Mouse (Mus musculus): ENCODE measurements around the gene Rpl28. TPM values are rescaled to one million over a fixed set of nuclear protein-coding genes. Genes with fewer than 3 reads are reported as not detected.
"Not testable (repeated sequence)": the region's sequence is repeated elsewhere in the genome, so short reads cannot be mapped to it uniquely, and the experiment has no call there.

Gene Rpl28
- polyA plus RNA-seq, 1 experiment from 2014 or later, result 245 TPM

DNA sequence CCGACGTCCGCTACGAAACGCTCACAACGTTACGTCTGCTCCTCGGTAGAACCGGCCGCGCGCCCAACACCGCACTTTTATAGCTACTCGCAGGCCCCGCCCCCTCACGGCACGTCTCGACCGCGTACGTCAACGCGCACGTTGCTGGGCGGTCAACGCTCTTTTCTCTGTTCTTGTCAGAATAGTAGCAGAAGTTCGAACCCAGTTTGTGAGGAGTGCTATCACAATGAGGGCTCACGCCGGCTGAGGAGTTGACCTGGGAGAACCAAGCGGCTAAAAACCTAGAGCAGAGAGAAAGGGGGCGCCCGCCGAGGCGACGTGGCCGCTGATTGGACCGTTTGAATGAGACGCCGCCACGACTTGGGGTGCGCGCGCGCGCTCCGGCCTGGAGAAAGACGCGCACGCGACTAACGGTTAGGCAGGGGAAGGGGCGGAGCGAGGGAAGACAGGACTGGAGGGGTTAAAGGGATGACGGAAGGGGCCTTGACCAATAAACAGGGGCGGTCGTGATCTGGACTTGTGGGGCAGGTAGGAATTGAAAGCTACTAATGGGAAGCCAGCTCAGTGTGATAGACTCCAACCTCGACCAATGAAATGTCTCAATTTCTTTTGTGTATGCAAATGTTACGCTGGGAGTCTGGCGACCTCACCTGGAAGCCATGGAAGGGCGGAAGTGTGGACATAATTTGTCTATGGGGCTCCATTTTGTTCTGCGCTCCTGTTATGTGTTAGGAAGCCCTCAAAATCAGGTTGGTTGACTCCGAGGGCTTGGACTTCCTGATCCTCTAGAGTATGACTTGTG, 19.8 kb downstream of the Rpl28 start, which contains the start of gene Ube2s:
Gene Ube2s (minus strand): TSS at position 288 of the 802 bp plus-strand sequence.
- Histone ChIP-seq H3K27ac (replicated peaks) (peak within 1 kb of the TSS; percentile 97), H3K9ac (peak within 1 kb of the TSS; percentile 99), H3K4me3 (peak within 1 kb of the TSS; percentile 95), H3K27me3 (replicated peaks) (no peaks in the 10 kb centered on the region), H3K36me3 (peaks cover 35% of the 10 kb centered on the region), H3K9me3 (no peaks in the 10 kb centered on the region), H3K4me1 (peaks cover 36% of the 10 kb centered on the region), H3K4me2 (peak within 1 kb of the TSS; percentile 89)
- WGBS, result under 1% methylated on average over 62 of the region's 62 CpGs
- ATAC-seq (ENCODE audit: extremely low read depth, insufficient number of reproducible peaks, low FRiP score, low TSS enrichment), result peak; percentile 97

DNA sequence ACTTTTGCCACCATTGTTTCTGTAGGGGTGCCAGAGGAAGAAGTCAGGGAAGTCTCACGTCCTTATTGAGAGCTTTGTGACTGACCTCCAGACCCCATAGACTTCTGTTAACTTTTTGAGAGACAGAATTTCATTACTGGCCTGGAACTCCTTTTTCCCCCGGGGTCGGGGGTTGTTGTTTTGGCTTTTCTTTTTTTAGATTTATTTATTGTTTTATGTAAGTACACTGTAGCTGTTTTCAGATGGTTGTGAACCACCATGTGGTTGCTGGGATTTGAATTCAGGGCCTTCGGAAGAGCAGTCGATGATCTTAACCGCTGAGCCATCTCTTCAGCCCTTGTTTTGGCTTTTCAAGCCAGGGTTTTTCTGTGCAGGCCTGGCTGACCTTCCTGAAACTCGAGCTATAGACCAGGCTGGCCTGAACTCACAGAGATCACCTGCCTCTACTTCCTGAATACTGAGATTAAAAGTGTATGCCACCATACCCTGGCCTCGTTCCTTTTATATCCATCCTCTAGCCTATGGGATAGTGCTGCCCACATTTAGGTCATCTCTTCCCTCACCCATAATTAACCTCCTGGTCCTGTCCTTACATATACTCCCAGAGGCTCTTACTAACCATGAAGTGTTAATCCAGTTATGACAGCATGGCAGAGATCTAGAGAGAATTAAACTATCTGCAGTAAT, 20.6 kb downstream of the Rpl28 start:
- no peaks in the 10 kb centered on the region for H3K9me3 ChIP-seq
- peaks cover 34% of the 10 kb centered on the region for H3K4me1 ChIP-seq
- H3K36me3 ChIP-seq, result peaks cover 30% of the 10 kb centered on the region
- peak overlapping the region; percentile 95 for H3K4me3 ChIP-seq
- no peaks in the 10 kb centered on the region for H3K27me3 ChIP-seq (replicated peaks)
- 19% methylated on average over 8 of the region's 8 CpGs for WGBS
- peak overlapping the region; percentile 79 for H3K9ac ChIP-seq
- peak overlapping the region; percentile 89 for H3K4me2 ChIP-seq
- no peak for ATAC-seq (ENCODE audit: extremely low read depth, insufficient number of reproducible peaks, low FRiP score, low TSS enrichment)
- H3K27ac ChIP-seq (replicated peaks), result peak overlapping the region; percentile 89

DNA sequence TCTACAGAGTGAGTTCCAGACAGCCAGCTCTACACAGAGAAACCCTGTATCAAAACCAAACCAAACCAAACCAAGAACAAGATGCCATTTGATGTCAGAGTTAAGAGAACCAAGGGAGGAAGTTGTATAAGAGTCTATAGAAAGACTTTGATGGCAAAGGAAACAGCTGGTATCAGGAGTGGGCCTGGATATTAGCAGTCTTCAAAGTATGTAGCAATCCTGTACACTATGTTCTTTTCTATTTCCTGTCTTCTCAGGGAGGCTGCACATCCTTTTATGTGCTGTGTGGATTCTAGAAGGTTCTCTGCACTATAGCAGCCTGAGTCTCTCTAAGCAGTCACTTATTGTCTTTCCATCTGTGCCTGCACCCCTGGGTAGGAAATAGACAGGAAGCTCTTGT, 23.9 kb downstream of the Rpl28 start:
- no peak overlapping the region for H3K4me2 ChIP-seq
- no peaks in the 10 kb centered on the region for H3K36me3 ChIP-seq
- no peak overlapping the region for H3K9ac ChIP-seq
- H3K27me3 ChIP-seq (replicated peaks), result no peaks in the 10 kb centered on the region
- H3K27ac ChIP-seq (replicated peaks), result no peak overlapping the region
- no peaks in the 10 kb centered on the region for H3K9me3 ChIP-seq
- H3K4me3 ChIP-seq, result no peak overlapping the region
- peaks cover 7% of the 10 kb centered on the region for H3K4me1 ChIP-seq
- ATAC-seq (ENCODE audit: extremely low read depth, insufficient number of reproducible peaks, low FRiP score, low TSS enrichment), result no peak

DNA sequence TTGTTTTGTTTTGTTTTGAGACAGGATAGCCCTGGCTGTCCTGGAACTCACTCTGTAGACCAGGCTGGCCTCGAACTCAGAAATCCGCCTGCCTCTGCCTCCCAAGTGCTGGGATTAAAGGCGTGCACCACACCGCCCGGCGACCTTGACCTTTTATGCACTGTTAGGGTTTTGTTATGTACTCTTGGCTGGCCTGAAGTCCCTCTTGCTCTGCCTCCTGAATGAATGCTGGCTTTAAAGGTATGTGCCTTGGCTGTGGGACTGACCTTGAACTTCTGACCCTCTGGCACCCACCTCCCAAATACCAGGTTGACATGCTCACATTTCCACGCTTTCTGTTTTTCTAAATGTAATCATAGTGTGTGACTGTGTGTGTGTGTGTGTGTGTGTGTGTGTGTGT, 28.3 kb downstream of the Rpl28 start:
- 87% methylated on average over 7 of the region's 7 CpGs for WGBS
- not testable (repeated sequence) for H3K27ac ChIP-seq (replicated peaks); H3K4me2 ChIP-seq; ATAC-seq (ENCODE audit: extremely low read depth, insufficient number of reproducible peaks, low FRiP score, low TSS enrichment); H3K4me3 ChIP-seq; H3K27me3 ChIP-seq (replicated peaks); H3K9me3 ChIP-seq; H3K36me3 ChIP-seq; H3K9ac ChIP-seq
- peaks cover 15% of the 10 kb centered on the region for H3K4me1 ChIP-seq

DNA sequence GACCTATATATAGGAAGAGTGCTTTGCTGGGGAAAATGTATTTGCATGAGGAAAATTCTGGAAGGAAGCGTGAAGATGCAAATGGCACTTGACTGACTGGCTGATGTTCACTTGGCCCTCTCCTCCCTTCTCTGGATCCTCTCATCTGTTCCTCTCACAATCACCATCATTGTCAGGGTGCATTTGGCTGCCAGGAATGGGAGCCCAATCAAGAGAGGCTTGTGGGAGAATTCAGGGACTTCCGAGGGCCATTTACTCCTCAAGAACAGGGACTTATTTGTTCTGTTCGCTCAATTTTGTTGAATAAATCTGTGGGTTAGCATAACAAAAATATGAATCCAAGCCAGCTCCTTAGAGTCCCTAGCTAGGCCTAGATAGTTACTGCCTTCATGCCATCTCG, 29.0 kb downstream of the Rpl28 start:
- H3K4me1 ChIP-seq, result peaks cover 15% of the 10 kb centered on the region
- no peak for ATAC-seq (ENCODE audit: extremely low read depth, insufficient number of reproducible peaks, low FRiP score, low TSS enrichment)
- H3K9me3 ChIP-seq, result no peaks in the 10 kb centered on the region
- H3K36me3 ChIP-seq, result no peaks in the 10 kb centered on the region
- 0 out of 2 replicates have a peak, but pooled peaks cover 9% of the 10 kb centered on the region for H3K27me3 ChIP-seq (replicated peaks)
- no peak overlapping the region for H3K4me2 ChIP-seq
- WGBS, result 74% methylated on average over 4 of the region's 4 CpGs
- H3K4me3 ChIP-seq, result no peak overlapping the region
- no peak overlapping the region for H3K9ac ChIP-seq
- no peak overlapping the region for H3K27ac ChIP-seq (replicated peaks)

DNA sequence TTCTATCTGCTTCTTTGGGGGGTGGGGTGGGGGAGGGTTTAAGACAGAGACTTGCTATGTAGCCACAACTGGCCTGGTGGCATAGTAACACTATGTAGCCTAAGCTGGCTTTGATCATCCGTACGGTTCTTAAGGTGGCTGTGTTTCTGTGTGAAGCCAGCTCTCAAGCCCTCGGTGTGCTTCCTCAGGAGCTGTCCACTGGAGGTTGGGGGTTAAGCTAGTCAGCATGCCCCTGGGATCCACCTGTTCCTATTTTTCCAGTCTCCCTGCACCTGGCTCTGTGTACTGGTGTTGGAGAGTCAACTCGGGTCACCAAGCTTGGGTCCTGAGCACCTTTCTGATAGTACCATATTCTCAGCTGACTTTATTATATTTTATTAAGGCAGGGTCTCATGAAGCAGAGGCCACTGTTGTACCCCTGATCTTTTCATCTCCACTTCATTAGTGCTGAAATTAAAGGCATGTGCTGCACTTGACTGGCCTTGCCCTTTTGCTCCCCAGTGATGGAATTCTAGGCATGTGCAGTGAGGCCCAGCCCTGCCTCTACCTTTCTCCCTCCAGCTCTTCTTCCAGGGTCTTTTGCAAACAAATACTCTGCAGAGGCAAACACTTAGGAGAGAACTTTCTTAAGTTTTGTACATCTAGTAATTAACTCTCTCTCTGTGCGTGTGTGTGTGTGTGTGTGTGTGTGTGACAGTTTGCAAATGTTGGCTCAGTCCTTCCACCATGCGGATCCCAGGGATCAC, 29.7 kb downstream of the Rpl28 start:
- H3K27me3 ChIP-seq (replicated peaks), result 0 out of 2 replicates have a peak, but pooled peaks cover 13% of the 10 kb centered on the region
- ATAC-seq (ENCODE audit: extremely low read depth, insufficient number of reproducible peaks, low FRiP score, low TSS enrichment), result no peak
- 64% methylated on average over 6 of the region's 6 CpGs for WGBS
- no peak overlapping the region for H3K4me3 ChIP-seq
- no peak overlapping the region for H3K9ac ChIP-seq
- H3K9me3 ChIP-seq, result no peaks in the 10 kb centered on the region
- peaks cover 15% of the 10 kb centered on the region for H3K4me1 ChIP-seq
- no peaks in the 10 kb centered on the region for H3K36me3 ChIP-seq
- H3K4me2 ChIP-seq, result no peak overlapping the region
- peak overlapping the region; percentile 50; the same call in 1 of the 2 replicates for H3K27ac ChIP-seq (replicated peaks)

DNA sequence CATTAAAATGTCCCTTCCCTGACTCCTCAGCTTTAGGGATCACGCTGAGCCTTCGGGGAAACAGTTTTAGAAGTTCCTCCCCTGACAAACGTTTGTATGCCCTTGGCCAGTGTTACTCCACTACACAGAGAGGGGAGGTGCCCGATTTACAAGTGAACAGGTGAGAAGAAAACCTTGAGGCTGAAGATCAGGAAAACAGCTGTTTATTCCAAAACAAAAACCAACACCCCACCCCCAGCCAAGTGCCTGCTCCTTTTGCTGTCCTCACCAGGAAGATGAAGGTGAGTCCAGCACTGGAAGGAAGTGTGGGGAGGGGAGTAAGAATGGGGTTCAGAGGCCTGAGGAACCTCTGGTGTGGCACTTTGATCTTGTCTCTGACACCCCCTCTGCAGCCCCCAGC, 32.7 kb downstream of the Rpl28 start:
- Histone ChIP-seq H3K36me3 (no peaks in the 10 kb centered on the region), H3K9me3 (no peaks in the 10 kb centered on the region), H3K4me1 (peaks cover 15% of the 10 kb centered on the region), H3K4me3 (no peak overlapping the region), H3K27me3 (replicated peaks) (peaks cover 37% of the 10 kb centered on the region), H3K9ac (no peak overlapping the region), H3K4me2 (no peak overlapping the region), H3K27ac (replicated peaks) (no peak overlapping the region)
- ATAC-seq (ENCODE audit: extremely low read depth, insufficient number of reproducible peaks, low FRiP score, low TSS enrichment), result no peak
- WGBS, result 38% methylated on average over 4 of the region's 4 CpGs

DNA sequence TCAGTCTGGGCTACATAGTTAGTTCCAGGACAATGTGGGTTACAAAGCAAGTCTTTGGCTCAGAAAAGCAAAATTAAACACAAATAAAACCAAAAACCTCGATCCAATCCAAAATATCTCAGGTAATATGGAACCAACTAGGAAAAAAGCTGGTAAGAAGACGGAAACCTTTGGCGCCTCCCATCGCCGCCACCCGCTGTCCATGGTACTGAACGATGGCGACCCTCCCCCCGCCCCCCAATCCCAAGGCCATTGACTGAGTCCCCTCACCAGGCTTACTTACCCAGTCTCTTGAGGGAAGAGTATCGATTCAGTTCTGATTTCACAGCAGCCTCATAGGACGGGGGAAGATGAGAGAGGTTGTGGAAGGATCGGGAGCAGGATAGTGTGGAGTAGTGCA, 37.8 kb downstream of the Rpl28 start:
- Histone ChIP-seq H3K4me1 (no peaks in the 10 kb centered on the region), H3K27ac (replicated peaks) (no peak overlapping the region), H3K9ac (no peak overlapping the region), H3K4me2 (no peak overlapping the region), H3K36me3 (no peaks in the 10 kb centered on the region), H3K9me3 (no peaks in the 10 kb centered on the region), H3K27me3 (replicated peaks) (peaks cover 84% of the 10 kb centered on the region), H3K4me3 (no peak overlapping the region)
- 4% methylated on average over 12 of the region's 12 CpGs for WGBS
- no peak for ATAC-seq (ENCODE audit: extremely low read depth, insufficient number of reproducible peaks, low FRiP score, low TSS enrichment)

DNA sequence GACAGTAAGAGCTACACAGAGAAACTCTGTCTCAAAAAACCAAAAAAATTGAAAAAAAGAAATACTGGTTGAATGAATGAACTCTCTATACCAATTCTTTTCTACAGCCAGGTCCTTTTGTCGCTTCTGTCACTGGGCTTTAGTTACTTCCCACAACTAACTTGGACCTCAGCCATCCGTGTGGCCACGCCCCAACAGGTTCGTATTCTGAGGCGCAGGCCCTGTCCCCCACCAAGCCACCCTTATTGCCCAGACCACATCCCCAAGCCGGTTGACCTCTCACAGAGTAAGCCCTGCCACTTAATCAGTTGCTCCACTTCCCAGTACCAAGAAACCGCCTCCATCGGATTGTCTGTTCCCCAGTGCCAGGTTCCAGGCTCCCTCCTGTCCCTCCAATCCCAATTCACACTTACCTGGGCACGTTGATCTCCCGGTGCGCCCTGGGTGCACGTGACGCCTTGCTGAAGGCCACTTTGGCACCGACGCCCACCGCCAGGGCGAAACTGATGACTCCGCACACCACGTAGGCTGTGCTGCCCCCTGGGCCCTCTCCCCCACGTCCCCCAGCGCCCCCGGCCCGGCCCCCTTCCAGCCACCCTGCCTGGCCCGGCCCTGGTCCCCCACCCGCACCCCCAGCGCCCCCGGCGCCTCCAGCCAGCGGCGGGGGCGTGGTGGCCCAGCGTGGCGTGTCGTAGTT, 43.1 kb downstream of the Rpl28 start:
- WGBS, result 3% methylated on average over 34 of the region's 34 CpGs
- no peaks in the 10 kb centered on the region for H3K9me3 ChIP-seq
- H3K27ac ChIP-seq (replicated peaks), result no peak overlapping the region
- peak overlapping the region; percentile 84 for H3K4me2 ChIP-seq
- ATAC-seq (ENCODE audit: extremely low read depth, insufficient number of reproducible peaks, low FRiP score, low TSS enrichment), result no peak
- H3K27me3 ChIP-seq (replicated peaks), result peaks cover 97% of the 10 kb centered on the region
- peak overlapping the region; percentile 58 for H3K4me3 ChIP-seq
- no peaks in the 10 kb centered on the region for H3K36me3 ChIP-seq
- H3K9ac ChIP-seq, result peak overlapping the region; percentile 74
- H3K4me1 ChIP-seq, result peaks cover 12% of the 10 kb centered on the region

DNA sequence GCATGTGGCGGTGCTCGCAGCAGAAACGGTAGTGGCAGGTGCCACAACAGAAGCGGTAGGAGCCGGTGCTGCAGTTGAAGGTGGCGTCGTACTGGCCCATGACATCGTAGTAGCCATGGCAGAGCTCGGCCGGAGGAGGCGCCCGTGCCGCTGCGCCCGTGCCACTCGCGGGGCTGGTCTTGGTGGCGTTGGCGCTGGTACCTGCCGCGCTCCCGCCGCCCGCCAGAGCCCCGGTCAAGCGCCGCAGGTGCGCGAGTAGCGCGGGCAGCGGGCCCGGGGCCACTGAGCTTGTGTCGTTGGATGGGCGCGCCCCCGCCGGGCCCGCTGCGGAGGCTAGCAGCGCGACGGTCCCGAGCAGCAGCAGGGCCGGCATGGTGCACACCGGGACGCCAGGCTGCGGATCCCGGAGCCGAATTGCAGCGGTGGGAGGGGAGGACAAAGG, 43.7 kb downstream of the Rpl28 start:
- WGBS, result under 1% methylated on average over 51 of the region's 51 CpGs
- Histone ChIP-seq H3K27me3 (replicated peaks) (peaks cover 97% of the 10 kb centered on the region), H3K9me3 (no peaks in the 10 kb centered on the region), H3K27ac (replicated peaks) (no peak overlapping the region), H3K4me3 (peak overlapping the region; percentile 58), H3K4me2 (peak overlapping the region; percentile 84), H3K36me3 (no peaks in the 10 kb centered on the region), H3K4me1 (peaks cover 12% of the 10 kb centered on the region), H3K9ac (peak overlapping the region; percentile 74)
- ATAC-seq (ENCODE audit: extremely low read depth, insufficient number of reproducible peaks, low FRiP score, low TSS enrichment), result no peak

DNA sequence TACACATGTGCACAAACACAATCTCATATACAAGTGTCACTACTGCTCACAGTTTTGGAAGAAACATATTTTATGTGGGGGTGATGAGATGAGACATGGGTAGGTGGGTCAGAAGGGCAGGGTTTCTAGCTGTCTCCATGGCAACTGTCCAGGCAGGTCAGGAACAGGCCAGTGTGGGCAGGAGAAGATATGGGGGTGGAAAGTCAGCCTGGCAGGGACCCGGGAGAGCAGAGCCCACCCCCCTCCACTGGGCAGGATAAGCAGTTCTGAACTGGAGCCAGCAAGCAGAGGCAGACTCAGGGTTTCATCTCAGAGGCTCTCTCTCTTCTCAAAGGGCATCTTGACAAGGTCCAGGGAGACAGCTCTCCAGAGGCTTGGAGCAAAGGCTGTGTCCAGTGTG, 45.0 kb downstream of the Rpl28 start:
- no peaks in the 10 kb centered on the region for H3K9me3 ChIP-seq
- no peak for ATAC-seq (ENCODE audit: extremely low read depth, insufficient number of reproducible peaks, low FRiP score, low TSS enrichment)
- H3K36me3 ChIP-seq, result no peaks in the 10 kb centered on the region
- H3K4me1 ChIP-seq, result peaks cover 19% of the 10 kb centered on the region
- WGBS, result 0% methylated on average over 1 of the region's 1 CpGs
- no peak overlapping the region for H3K4me3 ChIP-seq
- H3K27ac ChIP-seq (replicated peaks), result no peak overlapping the region
- no peak overlapping the region for H3K4me2 ChIP-seq
- H3K27me3 ChIP-seq (replicated peaks), result peaks cover 97% of the 10 kb centered on the region
- no peak overlapping the region for H3K9ac ChIP-seq

Measured in heart, embryonic 13.5 days (tissue).